In genomic region chr11:71652381-71652775, GRCm38 (mm10) we compare ENCODE assay signal across 22 mouse cellular contexts.
DNase-seq lines count a peak whose midpoint lies in the region; ATAC-seq lines count a peak whose summit lies in the region.
"Had no signal": no experiment of that assay in that cellular context is flagged by ENCODE, and none has a peak within 500 bp of the region (broad histone marks: within the 10 kb centered on the region; RNA-seq: fewer than 3 reads in every experiment).

No protein-coding gene starts in this region.

- no peaks in the 10 kb centered on the region for H3K36me3 ChIP-seq in midbrain, embryonic 15.5 days (replicated peaks)
- H3K36me3 ChIP-seq: embryonic facial prominence, embryonic 15.5 days; forebrain, embryonic 10.5 days; heart, embryonic 15.5 days; hindbrain, embryonic 10.5 days had no signal

- no peak overlapping the region for H3K9ac ChIP-seq in midbrain, embryonic 15.5 days
- H3K9ac ChIP-seq: embryonic facial prominence, embryonic 15.5 days; heart, embryonic 15.5 days; hindbrain, embryonic 14.5 days had no signal

- H3K4me2 ChIP-seq in midbrain, embryonic 15.5 days: no peak overlapping the region
- H3K4me2 ChIP-seq: embryonic facial prominence, embryonic 15.5 days; heart, embryonic 11.5 days; heart, embryonic 15.5 days; hindbrain, embryonic 14.5 days had no signal

- intact Hi-C loops in heart, postnatal 14 days (cut with DNase I): no loop called here
- intact Hi-C loops in left cerebral cortex, postnatal 14 days (cut with DNase I): no loop called here

- no peaks in the 10 kb centered on the region for H3K9me3 ChIP-seq in midbrain, embryonic 15.5 days
- H3K9me3 ChIP-seq: embryonic facial prominence, embryonic 15.5 days; forebrain, embryonic 10.5 days; heart, embryonic 15.5 days; hindbrain, embryonic 10.5 days had no signal

- no peak overlapping the region for H3K27ac ChIP-seq in midbrain, embryonic 15.5 days
- H3K27ac ChIP-seq: embryonic facial prominence, embryonic 15.5 days; forebrain, embryonic 10.5 days; heart, adult 2 months; heart, embryonic 15.5 days; hindbrain, embryonic 10.5 days; hindbrain, embryonic 14.5 days had no signal

- WGBS in midbrain, embryonic 15.5 days: 78% methylated on average over 5 of the region's 5 CpGs

- H3K4me1 ChIP-seq in midbrain, embryonic 15.5 days: peaks cover 5% of the 10 kb centered on the region
- H3K4me1 ChIP-seq: embryonic facial prominence, embryonic 15.5 days; heart, embryonic 15.5 days had no signal

- H3K4me3 ChIP-seq in midbrain, embryonic 15.5 days: no peak overlapping the region
- H3K4me3 ChIP-seq: embryonic facial prominence, embryonic 15.5 days; erythroblast, embryonic 14.5 days; forebrain, embryonic 10.5 days; heart, adult 2 months; heart, embryonic 15.5 days; hindbrain, embryonic 10.5 days had no signal

- no peaks in the 10 kb centered on the region for H3K27me3 ChIP-seq in midbrain, embryonic 15.5 days (replicated peaks)
- H3K27me3 ChIP-seq: embryonic facial prominence, embryonic 15.5 days; heart, embryonic 15.5 days had no signal

- DNase-seq in heart, adult 11 months: peak; percentile 33
- no peak for DNase-seq in heart, postnatal 14 days
- peak; percentile 18 for DNase-seq in layer of hippocampus, adult 9-11 months
- DNase-seq in layer of hippocampus, postnatal 25 days (ENCODE audit: extremely low spot score in 1 of 2, low spot score in 1 of 2): no peak
- peak; percentile 28 for DNase-seq in left cerebral cortex, adult 8-10 months (ENCODE audit: low spot score in 2 of 2)
- DNase-seq in left cerebral cortex, postnatal 14 days (ENCODE audit: low spot score in 2 of 2): no peak
- DNase-seq: adrenal gland, adult 2 months; adrenal gland, postnatal 25 days; cerebellum, adult 2 months; cerebellum, postnatal 10 days; embryo, embryonic 11 days; gastrocnemius, postnatal 10 days; heart, adult 2 months had no signal

- no peak for ATAC-seq in midbrain, embryonic 15.5 days (replicated peaks)
- ATAC-seq: forebrain, embryonic 14.5 days had no signal

Comparison
In these comparisons a context has a peak if more than half of its experiments do, and no peak if none do; other contexts are left out.
1. DNase-seq: peak in heart, adult 11 months (single experiment), layer of hippocampus, adult 9-11 months (single experiment) and left cerebral cortex, adult 8-10 months (2 of 2); none in heart, postnatal 14 days (0 of 2), layer of hippocampus, postnatal 25 days (0 of 2) and left cerebral cortex, postnatal 14 days (0 of 2).